Mouse (Mus musculus) gastrocnemius, adult 2 months (tissue): ENCODE measurements around the gene Ssxb10. TPM values are rescaled to one million over a fixed set of nuclear protein-coding genes. Genes with fewer than 3 reads are reported as not detected.
"Not testable (repeated sequence)": the region's sequence is repeated elsewhere in the genome, so short reads cannot be mapped to it uniquely, and the experiment has no call there.

Source experiments
- DNase-seq: peaks from one replicate; pipeline ENCODE4 v3.0.0; 2022
- H3K27ac ChIP-seq: fragments of 200-600 bp; 2 replicates; pipeline ENCODE4 v1.8.1; 2022; ENCODE audit warnings: mild to moderate bottlenecking
- H3K4me3 ChIP-seq: fragments of 200-600 bp; 2 replicates; pipeline ENCODE4 v1.8.1; 2022; ENCODE audit warnings: mild to moderate bottlenecking, moderate library complexity
- CTCF ChIP-seq: fragments of 200-600 bp; IDR thresholded peaks from 2 replicates; pipeline ENCODE4 v1.8.1; 2022; ENCODE audit warnings: antibody characterized with exemption, mild to moderate bottlenecking, moderate library complexity
- intact Hi-C: fragments of 180-260 bp; cut with DNase I; formaldehyde crosslinking; loops from one replicate; pipeline ENCODE4 v1.15.1; 2025
- long read RNA-seq, 2 experiments: library from polyadenylated mRNA; stranded (forward); transcript quantifications; one replicate each; pipeline ENCODE4 v2.0.0; 2021
- total RNA-seq, 2 experiments: library from RNA; stranded (reverse); gene quantifications; 2 replicates each; pipeline ENCODE4 v1.2.3; 2021

Ssxb10 gene
- not detected for total RNA-seq
- long read RNA-seq, experiment 1 = 0 reads
- long read RNA-seq, experiment 2 = 0 reads

- Histone ChIP-seq H3K27ac (no peak within 1 kb of the TSS), H3K4me3 (no peak within 1 kb of the TSS)
- intact Hi-C loops = no loop called here
- TF ChIP-seq CTCF = no peak
- DNase-seq = no peak
Observed at GRCm38 (mm10) chrX:8327124-8327523, at the start of gene Ssxb10. Ssxb10 (plus strand) TSS chrX:8327424.

- TF ChIP-seq CTCF = no peak
- intact Hi-C loops = no loop called here
- Histone ChIP-seq H3K27ac (no peak overlapping the region), H3K4me3 (no peak overlapping the region)
- no peak for DNase-seq
Observed at GRCm38 (mm10) chrX:8288621-8289020, 38.6 kb upstream of the Ssxb10 start.

GRCm38 (mm10) chrX:8309302-8309701 lies 17.9 kb upstream of the Ssxb10 start:
- no peak for TF ChIP-seq CTCF
- Histone ChIP-seq H3K4me3 (no peak overlapping the region), H3K27ac (no peak overlapping the region)
- intact Hi-C loops = no loop called here
- DNase-seq = no peak

- H3K27ac ChIP-seq, H3K4me3 ChIP-seq, DNase-seq, intact Hi-C loops: not testable (repeated sequence)
- peak; percentile 25 for TF ChIP-seq CTCF
Observed at GRCm38 (mm10) chrX:8314905-8315304, 12.3 kb upstream of the Ssxb10 start.

GRCm38 (mm10) chrX:8366678-8367077 lies 39.5 kb downstream of the Ssxb10 start, which contains the start of gene Ssxb9:
Ssxb9 (plus strand) TSS chrX:8366978.
- intact Hi-C loops, DNase-seq: not testable (repeated sequence)

More at GRCm38 (mm10) chrX:8366678-8367077, 39.5 kb downstream of the Ssxb10 start, which contains the start of gene Ssxb9:
- H3K4me3 ChIP-seq, H3K27ac ChIP-seq: not testable (repeated sequence)

Other genes with a start within 250 kb of the Ssxb10 start
- under 1 TPM; 0.36 to 0.70 TPM for gene Was, start 236.9 kb upstream of the Ssxb10 start, total RNA-seq
- 1 to 10 TPM; 9.1 to 9.4 TPM for gene Wdr13, start 194.5 kb upstream of the Ssxb10 start, total RNA-seq
- gene Rbm3, start 181.5 kb upstream of the Ssxb10 start, total RNA-seq = 10 to 100 TPM; 33.9 to 82.1 TPM
- gene Tbc1d25, start 151.2 kb upstream of the Ssxb10 start, total RNA-seq = 1 to 10 TPM; 3.1 to 3.2 TPM
- 1 to 10 TPM; 9.2 to 9.3 TPM for gene Ebp, start 133.9 kb upstream of the Ssxb10 start, total RNA-seq
- gene Porcn, start 120.9 kb upstream of the Ssxb10 start, total RNA-seq = 1 to 10 TPM; 4.2 to 5.4 TPM
- gene Ftsj1, start 75.0 kb upstream of the Ssxb10 start, total RNA-seq = 10 to 100 TPM; 13.9 to 16.0 TPM
- gene Slc38a5, start 56.3 kb upstream of the Ssxb10 start, total RNA-seq = not detected
- gene Ssxb9, start 39.6 kb downstream of the Ssxb10 start, total RNA-seq = not detected
- not detected for gene Ssxb1, start 85.9 kb downstream of the Ssxb10 start, total RNA-seq
- gene Ssxb2, start 134.3 kb downstream of the Ssxb10 start, total RNA-seq = not detected
- gene Gm14459, start 197.5 kb downstream of the Ssxb10 start, total RNA-seq = not detected
- not detected for gene Ssxb6, start 220.8 kb downstream of the Ssxb10 start, total RNA-seq